Mouse (Mus musculus) olfactory bulb, adult 2 months (tissue): ENCODE measurements at regions not wholly inside any gene's neighbourhood (a gene's known extent, or its start where the extent isn't known, plus 50 kb on each side); places are given as distances from the start of the nearest gene placed in this dataset.

ENCODE experiments used
- CTCF ChIP-seq: fragments of 200-500 bp; IDR thresholded peaks from 2 replicates; pipeline ENCODE4 v1.5.1; 2012; ENCODE audit warnings: low read depth, mild to moderate bottlenecking, low read length, moderate library complexity; ENCODE audit not compliant: insufficient read depth
- POLR2A ChIP-seq: fragments of 200-500 bp; IDR thresholded peaks from 2 replicates; pipeline ENCODE4 v1.6.1; 2012; ENCODE audit warnings: mild to moderate bottlenecking, low read depth, low read length, moderate library complexity; ENCODE audit not compliant: insufficient read depth

DNA sequence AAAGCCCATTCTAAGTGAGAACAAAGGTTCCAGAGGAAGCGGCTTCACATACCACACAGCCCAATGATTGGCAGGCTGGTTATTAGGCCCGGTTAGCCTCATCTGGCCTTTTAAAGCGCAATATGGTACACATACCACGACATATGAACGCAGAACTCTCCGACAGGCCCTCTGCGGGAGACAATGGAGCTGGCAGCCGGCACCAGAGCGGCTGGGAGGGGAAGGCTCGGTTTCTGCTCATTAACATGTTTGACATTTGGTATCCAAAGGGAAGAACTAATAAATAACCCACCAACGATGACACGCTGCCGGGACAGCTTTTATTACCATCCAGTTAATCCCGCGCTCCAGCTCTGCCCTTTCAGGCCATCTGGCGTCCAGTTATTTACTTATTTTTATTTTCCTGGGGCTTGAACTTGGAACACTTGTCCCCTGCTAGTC is 70.6 kb downstream of the Mis18a start:
- TF ChIP-seq CTCF (no peak), POLR2A (no peak)
